Mouse (Mus musculus) ovary, postnatal 10 days (tissue): Measurements from ENCODE around the gene Gm48552.

Source experiments
- DNase-seq: peaks from one replicate; pipeline ENCODE4 v3.0.0; 2022; ENCODE audit warnings: low spot score

Gene Gm48552

GRCm38 (mm10) chr10:81388505-81389055, at the start of gene Gm48552:
Gm48552 (plus strand) TSS chr10:81389005.
- DNase-seq = no peak

DNA sequence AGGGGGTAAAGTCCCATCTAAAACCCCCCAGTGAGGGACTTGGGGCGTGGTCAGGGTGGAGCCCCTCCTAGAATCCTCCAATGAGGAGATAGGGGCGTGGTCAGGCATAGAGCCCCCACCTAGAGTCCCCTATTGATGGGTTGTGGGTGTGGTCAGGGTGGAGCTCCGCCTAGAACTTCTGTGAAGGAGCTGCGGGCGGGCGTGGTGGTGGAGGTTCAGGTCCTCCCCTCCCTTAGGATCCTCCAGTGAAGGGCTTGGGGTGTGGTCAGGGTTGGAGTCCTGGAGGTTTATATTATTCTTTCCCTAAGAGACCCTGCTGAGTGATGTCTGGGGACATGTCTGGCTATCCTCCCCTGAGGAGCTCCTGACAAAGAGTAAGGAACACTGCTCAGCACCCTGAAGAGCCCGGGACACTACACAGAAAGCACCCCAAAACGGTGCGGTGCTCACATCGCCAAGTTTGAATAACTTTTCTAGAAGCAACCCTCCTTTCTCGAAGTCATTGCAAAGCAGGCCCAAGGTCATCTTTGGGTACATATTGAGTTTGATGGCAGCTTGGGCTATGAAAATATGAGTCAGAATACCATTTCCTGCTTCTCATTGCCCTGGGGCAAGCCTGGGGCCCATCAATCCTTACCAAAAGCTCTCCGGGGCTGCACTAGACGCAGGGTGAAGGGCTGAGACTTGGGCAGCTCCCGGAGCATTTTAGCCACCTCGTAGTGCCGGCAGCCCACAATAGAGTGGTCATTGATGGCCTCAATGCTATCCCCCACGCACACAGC, 48.1 kb upstream of the Gm48552 start:
- no peak for DNase-seq

DNA sequence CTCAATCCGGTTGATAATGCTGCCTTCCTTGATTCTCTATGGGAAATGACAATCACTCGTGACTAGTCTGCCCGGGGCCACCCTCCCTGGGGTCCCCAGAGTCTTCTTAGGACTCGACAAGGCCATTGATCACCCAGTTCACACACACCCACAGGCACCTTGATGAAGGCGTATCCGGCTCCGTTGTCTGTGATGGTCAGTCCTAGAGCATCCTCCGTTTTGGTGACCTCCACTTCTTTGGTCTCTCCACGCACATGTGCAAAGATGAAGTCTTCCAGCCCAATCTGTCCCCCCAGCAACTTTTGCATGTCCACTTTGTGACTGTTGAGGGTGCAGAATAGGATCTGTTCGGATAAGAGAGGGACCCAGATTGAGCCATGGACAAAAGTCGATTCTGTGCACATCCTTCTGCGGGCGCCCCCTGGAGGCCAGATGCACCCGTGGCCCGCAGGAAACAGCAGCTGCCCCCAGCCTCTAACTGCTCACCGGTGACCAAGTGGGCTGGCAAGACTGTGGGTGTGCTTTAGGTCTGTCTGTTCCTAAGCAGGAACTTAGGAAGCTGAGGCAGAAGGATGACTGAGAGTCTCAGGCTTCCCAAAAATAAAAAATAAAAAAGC, 47.4 kb upstream of the Gm48552 start:
- no peak for DNase-seq

DNA sequence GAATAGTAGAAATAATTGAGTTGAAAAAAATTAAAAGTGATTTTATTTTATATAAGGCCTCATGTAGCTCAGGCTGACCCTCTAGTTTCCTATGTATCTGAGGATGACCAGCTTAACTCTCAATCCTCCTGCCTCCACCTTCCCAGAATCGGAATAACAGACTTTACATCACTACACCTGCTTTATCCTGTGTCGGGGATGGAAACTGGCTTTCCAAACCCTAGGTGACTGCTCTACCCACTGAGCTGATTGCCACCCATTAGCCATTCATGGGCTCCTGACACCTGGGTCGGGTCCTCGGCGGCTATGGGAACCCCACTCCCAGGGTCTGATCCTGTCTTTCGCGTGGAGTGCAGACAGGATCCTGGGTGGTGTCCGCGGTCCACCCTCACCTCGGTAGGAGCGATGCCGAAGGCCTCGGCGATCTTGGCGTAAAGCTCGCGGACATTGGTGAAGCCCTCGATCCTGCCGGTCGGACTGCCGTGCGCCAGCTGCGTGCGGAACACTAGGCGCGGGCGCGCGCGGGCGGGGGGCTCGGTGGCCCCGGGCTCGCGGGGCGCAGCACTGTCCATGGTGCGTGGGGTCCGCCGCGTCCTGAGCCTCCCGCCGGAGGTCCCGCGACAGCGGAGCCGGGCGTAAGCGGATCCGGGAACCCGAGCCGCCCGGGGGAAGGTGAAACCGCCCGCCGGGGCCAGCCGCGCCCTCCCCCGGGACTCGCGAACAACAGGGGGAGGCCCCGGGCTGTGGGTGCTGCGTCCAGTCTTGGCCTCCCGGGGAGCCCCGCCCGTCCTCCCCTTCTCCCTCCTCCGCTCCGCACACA, 45.9 kb upstream of the Gm48552 start, which contains the start of gene Gipc3:
TSS of gene Gipc3 (minus strand) at position 581 of the 820 bp plus-strand sequence.
- DNase-seq = no peak

- DNase-seq = no peak
These were observed 44.2 kb upstream of the Gm48552 start for GRCm38 (mm10) chr10:81344421-81345161.

GRCm38 (mm10) chr10:81345162-81345534, 43.7 kb upstream of the Gm48552 start:
- DNase-seq = no peak

GRCm38 (mm10) chr10:81346453-81347067, 42.2 kb upstream of the Gm48552 start:
- DNase-seq = no peak

GRCm38 (mm10) chr10:81349146-81349545, 39.7 kb upstream of the Gm48552 start:
- DNase-seq = no peak

DNA sequence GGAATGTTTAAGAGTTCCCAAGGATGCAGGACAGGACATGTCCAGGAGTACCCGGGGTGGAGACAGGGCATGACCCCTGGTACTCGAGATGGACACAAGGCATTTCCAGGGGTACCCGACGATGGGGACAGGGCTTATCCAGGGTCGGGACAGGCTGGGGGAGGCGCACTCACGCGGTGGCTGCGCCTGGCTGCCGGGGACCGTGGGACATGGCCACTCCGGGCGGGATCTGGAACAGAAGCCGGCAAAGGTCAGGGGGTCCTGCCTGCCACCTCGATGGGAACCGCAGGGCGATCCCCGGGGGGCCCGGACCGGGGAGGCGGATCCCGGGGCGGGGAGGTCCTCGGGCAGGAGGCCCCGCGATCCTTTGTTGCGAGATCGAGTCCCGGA, 38.8 kb upstream of the Gm48552 start:
- DNase-seq = no peak

GRCm38 (mm10) chr10:81350351-81351063, 38.3 kb upstream of the Gm48552 start, which contains the start of gene Hmg20b:
Hmg20b (minus strand) TSS chr10:81350480.
- peak; percentile 95 for DNase-seq

DNA sequence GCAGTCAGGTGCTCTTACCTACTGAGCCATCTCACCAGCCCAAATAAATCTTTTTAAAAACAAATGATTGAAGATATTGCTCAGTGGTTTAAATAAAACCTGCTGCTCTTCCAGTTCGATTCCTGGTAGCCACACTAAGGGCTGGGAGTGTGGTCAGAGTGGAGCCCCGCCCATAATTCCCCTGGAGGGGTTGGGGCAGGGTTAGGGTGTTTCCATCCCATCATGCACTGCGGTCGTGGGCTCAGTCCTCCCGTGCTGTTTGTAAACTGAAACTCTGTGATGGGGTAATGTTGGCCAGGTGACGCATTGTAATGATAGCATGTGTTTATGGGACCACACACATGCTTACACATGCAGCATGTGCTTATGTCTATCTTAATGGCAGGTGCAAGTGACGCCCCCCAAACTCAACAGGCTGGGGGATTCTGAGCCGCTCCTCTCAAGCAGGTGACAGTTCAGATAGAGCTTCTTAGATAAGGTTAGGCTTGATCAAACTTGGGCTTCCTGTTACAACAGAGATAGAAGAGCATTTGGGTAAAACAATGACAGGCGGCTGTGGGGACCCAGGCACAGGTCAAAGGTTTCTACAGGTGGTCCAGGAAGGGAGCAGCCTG, 37.0 kb upstream of the Gm48552 start:
- no peak for DNase-seq

DNA sequence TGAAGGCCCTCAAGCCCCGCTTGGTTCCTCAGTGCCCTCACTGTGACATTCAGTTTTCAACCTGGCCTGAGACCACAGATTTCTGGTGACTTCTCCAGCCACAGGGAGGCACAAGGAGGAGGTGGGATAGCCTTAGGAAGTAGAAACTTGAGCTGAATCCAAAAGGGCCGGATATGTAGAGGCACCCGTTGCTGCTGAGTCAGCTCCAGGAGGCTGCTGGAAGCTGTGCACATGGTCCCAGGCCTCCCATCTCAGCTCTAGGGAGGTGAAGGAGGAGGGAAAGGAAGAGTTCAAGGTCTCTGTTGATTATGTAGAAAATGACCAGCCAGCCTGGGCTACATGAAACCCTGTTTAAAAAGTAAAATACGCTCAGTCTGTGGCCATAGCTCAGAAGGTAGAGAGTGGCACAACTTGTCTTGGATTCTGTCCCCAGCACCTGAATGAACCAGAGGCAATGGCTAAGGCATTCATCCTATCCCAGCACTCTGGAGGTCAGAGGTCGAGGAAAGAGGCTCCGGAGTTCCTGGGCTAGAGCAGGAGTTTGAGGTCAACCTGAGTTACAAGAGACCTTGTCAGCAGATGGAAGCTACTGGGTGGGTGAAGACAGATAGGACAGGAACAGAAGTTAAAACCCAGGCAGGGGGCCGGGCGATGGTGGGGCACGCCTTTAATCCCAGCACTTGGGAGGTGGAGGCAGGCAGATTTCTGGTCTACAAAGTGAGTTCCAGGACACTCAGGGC, 33.9 kb upstream of the Gm48552 start:
- DNase-seq = no peak

DNA sequence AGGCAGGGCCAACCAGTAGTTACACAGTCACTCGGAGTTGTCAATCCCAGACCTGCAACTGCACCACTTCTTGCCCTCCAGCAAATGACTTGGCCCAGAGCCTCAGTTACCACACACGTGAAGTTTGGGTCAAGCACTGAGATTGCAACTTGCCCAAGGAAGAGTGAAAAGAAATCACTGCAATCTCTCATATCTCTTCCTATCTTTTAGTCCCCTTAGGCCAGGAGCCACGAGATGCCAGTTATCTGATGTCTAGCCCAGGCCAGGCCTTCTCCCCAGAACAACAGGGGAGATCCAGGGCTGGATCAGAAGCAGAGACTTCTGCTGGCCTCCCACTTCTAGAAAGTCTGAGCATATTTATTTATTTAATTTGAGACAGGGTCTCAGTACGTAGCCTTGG, 33.3 kb upstream of the Gm48552 start:
- no peak for DNase-seq

- no peak for DNase-seq
These were observed 32.3 kb upstream of the Gm48552 start for GRCm38 (mm10) chr10:81356352-81356990.

GRCm38 (mm10) chr10:81356991-81357844, 31.6 kb upstream of the Gm48552 start, which contains the start of gene Mfsd12:
Mfsd12 (plus strand) TSS chr10:81357491.
- DNase-seq = peak; percentile 75

DNA sequence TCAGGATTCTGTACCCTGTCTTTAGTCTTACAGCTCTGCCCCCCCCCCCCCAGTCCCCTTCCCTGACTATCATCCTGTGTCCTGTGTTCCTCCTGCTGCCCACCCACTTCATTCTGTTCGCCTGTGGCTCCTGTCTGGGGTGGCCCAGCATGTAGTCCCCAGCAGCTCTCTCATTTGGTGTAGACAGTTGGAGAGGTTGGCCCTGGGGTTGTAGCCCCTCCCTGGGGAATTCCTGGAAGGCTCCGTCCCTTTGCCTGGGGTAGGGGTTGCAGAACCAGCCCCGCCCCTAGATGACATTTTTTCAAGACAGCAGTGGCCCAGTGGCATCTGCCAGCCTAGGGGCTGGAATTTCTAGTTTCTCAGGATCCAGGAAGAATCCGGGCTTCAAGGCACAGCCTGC, 30.6 kb upstream of the Gm48552 start:
- DNase-seq = no peak

DNA sequence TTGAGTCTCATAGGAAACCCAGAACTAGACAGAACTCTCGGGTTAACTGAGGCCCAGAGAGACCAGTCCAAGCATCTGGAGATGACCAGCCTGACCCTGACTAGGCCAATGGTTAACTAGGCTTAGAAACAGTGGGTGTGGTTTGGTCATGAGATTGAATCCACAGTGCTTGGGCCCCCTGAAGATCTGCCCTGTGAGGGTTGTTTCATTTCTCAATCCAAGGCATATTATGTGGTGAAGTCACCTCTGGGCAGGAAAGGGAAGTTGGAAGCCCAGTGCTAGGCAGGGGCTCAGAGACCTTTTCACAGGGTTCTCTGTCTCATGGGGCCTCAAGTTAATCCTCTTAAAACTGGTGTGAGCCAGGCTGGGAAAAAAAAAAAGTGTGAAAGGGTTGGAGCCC, 30.0 kb upstream of the Gm48552 start:
- DNase-seq = no peak

GRCm38 (mm10) chr10:81360721-81361120, 28.1 kb upstream of the Gm48552 start:
- no peak for DNase-seq
